Mouse (Mus musculus) heart, adult 2 months (tissue): Measurements from ENCODE around the gene Tex12. TPM values are rescaled to one million over a fixed set of nuclear protein-coding genes. Genes with fewer than 3 reads are reported as not detected.

Experiments used
- DNase-seq, 2 experiments: peaks; one replicate each; pipeline ENCODE4 v3.0.0; 2021
- H3K27ac ChIP-seq: fragments of 200-600 bp; 2 replicates; pipeline ENCODE4 v1.8.1; 2022
- H3K27me3 ChIP-seq: fragments of 200-500 bp; 2 replicates; pipeline ENCODE4 v1.6.1; 2012; ENCODE audit warnings: mild to moderate bottlenecking, low read length, inconsistent platforms, mixed read lengths; ENCODE audit not compliant: control insufficient read depth, insufficient read depth
- H3K36me3 ChIP-seq: fragments of 200-500 bp; 2 replicates; pipeline ENCODE4 v1.6.1; 2012; ENCODE audit warnings: low read length, inconsistent platforms; ENCODE audit not compliant: control insufficient read depth, insufficient read depth
- H3K4me1 ChIP-seq: fragments of 200-500 bp; 2 replicates; pipeline ENCODE4 v1.6.1; 2011; ENCODE audit warnings: low read length; ENCODE audit not compliant: control insufficient read depth, insufficient read depth
- H3K4me3 ChIP-seq: fragments of 200-600 bp; 2 replicates; pipeline ENCODE4 v1.8.1; 2022
- H3K79me2 ChIP-seq: fragments of 200-500 bp; replicated peaks from 2 replicates; pipeline ENCODE4 v1.6.1; 2012; ENCODE audit warnings: mild to moderate bottlenecking, inconsistent platforms, low read length, moderate library complexity, mixed read lengths; ENCODE audit not compliant: control insufficient read depth, insufficient read depth
- H3K9ac ChIP-seq: fragments of 200-500 bp; 2 replicates; pipeline ENCODE4 v1.6.1; 2012; ENCODE audit warnings: low read depth, mild to moderate bottlenecking, control low read depth, inconsistent platforms, low read length, mixed read lengths
- CTCF ChIP-seq: fragments of 200-600 bp; IDR thresholded peaks from 2 replicates; pipeline ENCODE4 v1.8.1; 2022; ENCODE audit warnings: antibody characterized with exemption, mild to moderate bottlenecking, moderate library complexity
- EP300 ChIP-seq: fragments of 200-500 bp; IDR thresholded peaks from 2 replicates; pipeline ENCODE4 v1.6.1; 2011; ENCODE audit warnings: low read depth, low read length, control low read depth; ENCODE audit not compliant: insufficient read depth
- POLR2A ChIP-seq: fragments of 200-500 bp; IDR thresholded peaks from 2 replicates; pipeline ENCODE4 v1.6.1; 2011; ENCODE audit warnings: mild to moderate bottlenecking, low read depth, low read length, control low read depth; ENCODE audit not compliant: insufficient read depth
- WGBS: fragments of 180-500 bp; shearing (Covaris S2); methylation state at CpG from one replicate; pipeline ENCODE4 v1.1.7; 2018; 5-methylcytosine and 5-hydroxymethylcytosine counted together
- intact Hi-C: fragments of 180-260 bp; cut with DNase I; formaldehyde crosslinking; loops from one replicate; pipeline ENCODE4 v1.15.1; 2025
- polyA plus RNA-seq: library from polyadenylated mRNA; depleted of rRNA; stranded (reverse); fragments of >200 nt; gene quantifications from 2 replicates; pipeline ENCODE4 v1.2.3, GENCODE M21; 2012
- total RNA-seq, 2 experiments: library from RNA; stranded (reverse); gene quantifications; 2 replicates each; pipeline ENCODE4 v1.2.3; 2021

Gene Tex12
- total and polyA plus RNA-seq, 3 experiments, result not detected

DNA sequence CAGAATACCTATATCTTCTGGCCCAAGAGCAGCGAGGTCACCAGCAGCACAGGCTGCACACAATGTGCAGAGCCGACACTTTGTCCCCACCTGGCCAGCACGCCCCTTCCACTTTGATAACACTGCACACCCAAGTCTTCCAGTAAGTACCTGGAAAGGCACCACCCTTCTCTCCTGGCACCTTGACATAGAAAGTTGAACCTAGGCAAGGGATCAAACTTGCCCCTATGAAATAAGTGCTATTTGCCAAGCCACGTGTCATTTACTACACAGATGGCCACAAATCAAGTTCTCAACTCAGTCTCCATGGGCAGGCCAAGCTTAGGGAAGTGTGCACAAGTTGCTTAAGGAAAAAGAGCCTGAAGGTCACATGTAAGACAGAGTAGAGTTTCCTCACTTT is 25.8 kb upstream of the Tex12 start:
- H3K27me3 ChIP-seq, result no peaks in the 10 kb centered on the region
- no peak overlapping the region for H3K9ac ChIP-seq
- intact Hi-C loops, result no loop called here
- 75% methylated on average over 4 of the region's 4 CpGs for WGBS
- DNase-seq, result no peak
- H3K79me2 ChIP-seq, result no peaks in the 10 kb centered on the region
- no peak for TF ChIP-seq POLR2A
- H3K4me3 ChIP-seq, result no peak overlapping the region
- H3K27ac ChIP-seq, result no peak overlapping the region
- H3K4me1 ChIP-seq, result no peaks in the 10 kb centered on the region
- no peaks in the 10 kb centered on the region for H3K36me3 ChIP-seq

DNA sequence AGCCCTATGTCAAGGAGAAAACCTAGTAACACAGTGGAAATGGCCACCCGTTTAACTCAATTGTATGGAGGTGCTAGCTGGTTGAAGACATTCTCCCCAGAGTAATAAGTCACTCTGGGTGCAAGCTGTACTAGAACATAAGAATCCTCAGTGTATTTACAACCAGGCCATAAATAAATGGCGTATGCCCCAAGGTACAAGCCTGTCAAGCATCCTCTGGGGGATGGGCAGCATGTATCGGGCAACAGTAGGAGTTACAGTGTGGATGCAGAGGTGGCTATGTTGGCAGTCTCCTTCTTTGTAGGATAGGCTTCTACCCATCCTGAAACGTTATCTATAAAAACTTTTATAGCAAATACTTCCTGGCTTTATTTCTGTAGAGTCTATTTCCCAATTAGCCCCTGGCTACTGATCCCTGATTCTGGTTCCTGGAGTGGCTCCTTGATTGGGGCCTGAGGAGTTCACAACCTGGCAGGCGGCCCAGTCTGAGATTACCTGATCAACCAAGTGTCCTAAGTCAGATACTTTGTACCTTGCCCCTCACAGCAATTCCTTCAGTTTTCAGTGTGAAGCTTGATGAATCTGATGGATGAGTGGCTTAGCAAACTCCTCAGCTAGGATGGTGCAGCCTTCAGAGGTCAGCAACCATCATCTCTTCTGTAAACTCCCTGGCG is 24.2 kb upstream of the Tex12 start:
- Histone ChIP-seq H3K36me3 (no peaks in the 10 kb centered on the region), H3K27me3 (no peaks in the 10 kb centered on the region), H3K79me2 (no peaks in the 10 kb centered on the region), H3K4me3 (no peak overlapping the region), H3K4me1 (no peaks in the 10 kb centered on the region), H3K9ac (no peak overlapping the region), H3K27ac (no peak overlapping the region)
- intact Hi-C loops, result no loop called here
- TF ChIP-seq POLR2A (no peak), EP300 (no peak), CTCF (no peak)
- 74% methylated on average over 6 of the region's 6 CpGs for WGBS
- no peak for DNase-seq

DNA sequence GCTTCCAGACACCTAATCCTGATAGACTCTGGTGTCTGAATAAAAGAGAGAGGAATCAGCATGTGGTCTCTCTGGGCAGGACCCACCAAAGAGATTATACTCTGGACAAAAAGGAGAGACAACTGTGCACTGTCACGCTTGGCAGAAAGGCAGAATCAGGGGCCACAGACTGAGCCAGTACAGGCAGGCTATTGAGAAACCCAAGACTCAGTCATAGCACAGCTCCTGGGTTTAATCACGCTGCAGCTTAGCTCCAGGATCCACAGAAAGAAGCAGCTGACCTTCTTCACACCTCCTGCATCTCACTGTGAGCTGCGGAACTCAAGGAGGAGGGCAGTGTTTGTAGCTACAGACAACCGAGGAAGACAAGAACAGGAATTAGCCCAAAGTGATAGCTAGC is 19.2 kb upstream of the Tex12 start:
- intact Hi-C loops, result no loop called here
- Histone ChIP-seq H3K4me1 (no peaks in the 10 kb centered on the region), H3K27me3 (no peaks in the 10 kb centered on the region), H3K27ac (no peak overlapping the region), H3K79me2 (no peaks in the 10 kb centered on the region), H3K4me3 (no peak overlapping the region), H3K9ac (no peak overlapping the region), H3K36me3 (no peaks in the 10 kb centered on the region)
- WGBS, result 33% methylated on average over 4 of the region's 4 CpGs
- TF ChIP-seq CTCF, result no peak
- no peak for TF ChIP-seq EP300
- no peak for TF ChIP-seq POLR2A
- DNase-seq, result no peak

DNA sequence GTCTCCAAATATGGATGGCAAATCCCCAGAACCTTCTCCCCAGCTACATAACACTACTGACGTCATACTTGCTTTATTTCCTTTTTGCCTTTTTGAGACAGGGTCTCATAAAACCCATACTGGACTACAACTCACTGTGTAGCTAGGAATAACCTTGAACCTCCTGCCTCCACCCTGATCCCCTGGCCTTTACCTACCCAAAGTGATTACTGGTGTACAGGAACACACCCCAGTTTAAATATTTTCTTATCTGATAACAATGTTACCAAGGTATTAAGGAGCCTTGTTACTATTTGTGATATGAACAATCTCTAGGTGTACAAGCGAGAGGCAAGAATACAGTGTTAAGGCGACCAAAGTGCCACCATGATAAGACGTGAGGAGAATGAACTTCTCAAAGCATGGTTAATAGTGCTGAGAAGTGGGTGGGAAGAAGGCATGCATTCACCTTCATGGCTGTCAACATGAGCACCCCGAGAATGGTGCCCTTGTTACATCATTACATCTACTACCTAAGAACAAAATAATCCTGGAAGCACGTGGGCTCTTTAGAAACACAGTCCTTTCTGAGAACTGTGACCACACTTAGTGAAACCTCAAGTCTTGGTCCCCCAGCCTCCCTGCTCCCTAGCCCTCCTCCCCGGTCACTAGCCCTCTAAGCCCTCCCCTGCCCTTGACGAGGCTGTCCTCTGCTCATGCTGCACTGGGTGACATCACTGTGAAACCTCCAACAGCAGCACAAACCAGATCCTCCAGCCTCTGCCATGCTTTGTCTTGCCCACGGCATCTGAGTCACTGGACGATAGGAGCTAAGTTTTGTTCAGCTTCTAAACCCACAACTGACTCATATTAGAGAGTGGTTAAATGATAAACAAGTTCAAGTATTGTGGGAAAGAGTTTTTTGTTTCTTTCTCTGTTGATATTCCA is 8.7 kb upstream of the Tex12 start:
- Histone ChIP-seq H3K4me3 (no peak overlapping the region), H3K9ac (no peak overlapping the region), H3K36me3 (no peaks in the 10 kb centered on the region), H3K4me1 (no peaks in the 10 kb centered on the region), H3K79me2 (no peaks in the 10 kb centered on the region), H3K27me3 (no peaks in the 10 kb centered on the region), H3K27ac (no peak overlapping the region)
- WGBS, result 68% methylated on average over 10 of the region's 10 CpGs
- TF ChIP-seq POLR2A (no peak), EP300 (no peak), CTCF (no peak)
- DNase-seq, result no peak
- intact Hi-C loops, result no loop called here

DNA sequence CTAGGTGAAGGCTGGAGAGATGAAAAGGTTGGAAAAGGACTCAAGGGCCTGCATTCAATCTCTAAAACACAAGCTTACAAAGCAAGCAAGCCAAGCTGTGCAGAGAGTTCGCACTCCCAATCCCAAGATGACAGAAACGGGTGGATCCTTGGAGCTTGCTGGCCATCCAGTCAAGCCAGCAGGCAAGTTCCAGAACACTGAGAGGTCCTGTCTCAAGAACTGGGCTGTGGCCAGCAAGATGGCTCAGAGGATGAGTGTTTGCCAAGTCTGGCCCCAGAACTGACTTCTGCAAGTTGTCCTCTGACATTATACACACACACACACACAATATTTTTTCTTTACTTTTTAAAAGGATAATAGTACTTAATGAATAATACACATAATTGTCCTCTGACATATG is 6.8 kb upstream of the Tex12 start:
- Histone ChIP-seq H3K27me3 (no peaks in the 10 kb centered on the region), H3K4me3 (no peak overlapping the region), H3K79me2 (no peaks in the 10 kb centered on the region), H3K36me3 (no peaks in the 10 kb centered on the region), H3K27ac (no peak overlapping the region), H3K9ac (no peak overlapping the region), H3K4me1 (no peaks in the 10 kb centered on the region)
- TF ChIP-seq EP300 (no peak), CTCF (no peak), POLR2A (no peak)
- 76% methylated on average over 2 of the region's 2 CpGs for WGBS
- intact Hi-C loops, result no loop called here
- DNase-seq, result no peak

DNA sequence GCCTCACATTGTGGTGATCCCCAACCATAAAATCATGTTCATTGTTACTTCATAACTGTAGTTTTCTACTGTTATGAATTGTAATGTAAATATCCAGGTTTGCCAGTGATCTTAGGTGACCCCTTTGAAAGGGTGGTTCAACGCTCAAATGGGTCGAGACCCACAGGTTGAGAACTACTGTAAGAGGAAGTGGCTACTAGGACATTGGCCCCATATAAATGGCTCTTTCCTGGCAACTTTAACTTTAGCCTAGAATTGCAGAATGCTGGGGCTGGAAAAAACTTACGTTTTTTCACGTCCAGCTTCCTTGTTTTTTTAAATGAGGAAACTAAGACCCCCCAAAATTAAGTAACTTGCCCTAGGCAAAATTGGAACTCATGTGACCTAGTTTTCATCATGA is 6.2 kb upstream of the Tex12 start:
- WGBS, result 76% methylated on average over 4 of the region's 4 CpGs
- no peak overlapping the region for H3K9ac ChIP-seq
- H3K36me3 ChIP-seq, result no peaks in the 10 kb centered on the region
- TF ChIP-seq CTCF (no peak), POLR2A (no peak), EP300 (no peak)
- no peaks in the 10 kb centered on the region for H3K4me1 ChIP-seq
- H3K27ac ChIP-seq, result no peak overlapping the region
- no peaks in the 10 kb centered on the region for H3K79me2 ChIP-seq
- DNase-seq, result no peak
- H3K27me3 ChIP-seq, result no peaks in the 10 kb centered on the region
- no peak overlapping the region for H3K4me3 ChIP-seq
- intact Hi-C loops, result no loop called here
